Mouse (Mus musculus): Measurements from ENCODE around the gene Arl6. TPM values are rescaled to one million over a fixed set of nuclear protein-coding genes. Genes with fewer than 3 reads are reported as not detected.

Gene Arl6
- 6.8 and 8.1 TPM in 2 replicates for polyA plus RNA-seq (2012; rRNA removed)

- WGBS: under 1% methylated on average over 46 of the region's 46 CpGs
- H3K27me3 ChIP-seq (replicated peaks; ENCODE audit: control insufficient read depth, insufficient read depth, low read length): no peaks in the 10 kb centered on the region
- no peaks in the 10 kb centered on the region for H3K36me3 ChIP-seq (ENCODE audit: control insufficient read depth, insufficient read depth, low read length)
- peak within 1 kb of the TSS; percentile 89 for H3K27ac ChIP-seq (ENCODE audit: insufficient read depth, low read depth, low read length)
- peak within 1 kb of the TSS; percentile 71 for H3K4me3 ChIP-seq (ENCODE audit: insufficient read depth, low read depth, low read length)
- H3K4me1 ChIP-seq (ENCODE audit: control insufficient read depth, insufficient read depth, low read length): no peaks in the 10 kb centered on the region
- DNase-seq: peak; percentile 96
- peak; percentile 45 for TF ChIP-seq POLR2A (IDR thresholded peaks at IDR 0.05; ENCODE audit: low read depth, low read length)
- TF ChIP-seq CTCF (conservative IDR thresholded peaks at IDR 0.05; ENCODE audit: insufficient read depth, insufficient read length, low read depth, low read length): no peak
Observed at GRCm38 (mm10) chr16:59639102-59639691, at the start of gene Arl6. Gene Arl6, minus strand, starts transcription at chr16:59639391.

- no peak for DNase-seq
- Histone ChIP-seq H3K4me3 (ENCODE audit: insufficient read depth, low read depth, low read length) (no peak overlapping the region), H3K36me3 (ENCODE audit: control insufficient read depth, insufficient read depth, low read length) (no peaks in the 10 kb centered on the region), H3K27me3 (replicated peaks; ENCODE audit: control insufficient read depth, insufficient read depth, low read length) (no peaks in the 10 kb centered on the region), H3K4me1 (ENCODE audit: control insufficient read depth, insufficient read depth, low read length) (no peaks in the 10 kb centered on the region), H3K27ac (ENCODE audit: insufficient read depth, low read depth, low read length) (no peak overlapping the region)
- 60% methylated on average over 5 of the region's 5 CpGs for WGBS
- TF ChIP-seq POLR2A (IDR thresholded peaks at IDR 0.05; ENCODE audit: low read depth, low read length): no peak
- no peak for TF ChIP-seq CTCF (conservative IDR thresholded peaks at IDR 0.05; ENCODE audit: insufficient read depth, insufficient read length, low read depth, low read length)
Observed at GRCm38 (mm10) chr16:59685135-59685534, 45.9 kb upstream of the Arl6 start.

- 4% methylated on average over 8 of the region's 8 CpGs for WGBS
- H3K4me3 ChIP-seq (ENCODE audit: insufficient read depth, low read depth, low read length): no peak overlapping the region
- H3K27me3 ChIP-seq (replicated peaks; ENCODE audit: control insufficient read depth, insufficient read depth, low read length): no peaks in the 10 kb centered on the region
- DNase-seq: peak; percentile 63
- H3K27ac ChIP-seq (ENCODE audit: insufficient read depth, low read depth, low read length): no peak overlapping the region
- TF ChIP-seq CTCF (conservative IDR thresholded peaks at IDR 0.05; ENCODE audit: insufficient read depth, insufficient read length, low read depth, low read length) (peak; percentile 88), POLR2A (IDR thresholded peaks at IDR 0.05; ENCODE audit: low read depth, low read length) (no peak)
- H3K36me3 ChIP-seq (ENCODE audit: control insufficient read depth, insufficient read depth, low read length): no peaks in the 10 kb centered on the region
- no peaks in the 10 kb centered on the region for H3K4me1 ChIP-seq (ENCODE audit: control insufficient read depth, insufficient read depth, low read length)
Observed at GRCm38 (mm10) chr16:59683434-59683833, 44.2 kb upstream of the Arl6 start.

- Histone ChIP-seq H3K4me1 (ENCODE audit: control insufficient read depth, insufficient read depth, low read length) (no peaks in the 10 kb centered on the region), H3K36me3 (ENCODE audit: control insufficient read depth, insufficient read depth, low read length) (no peaks in the 10 kb centered on the region), H3K4me3 (ENCODE audit: insufficient read depth, low read depth, low read length) (no peak overlapping the region), H3K27ac (ENCODE audit: insufficient read depth, low read depth, low read length) (no peak overlapping the region), H3K27me3 (replicated peaks; ENCODE audit: control insufficient read depth, insufficient read depth, low read length) (no peaks in the 10 kb centered on the region)
- 80% methylated on average over 8 of the region's 8 CpGs for WGBS
- TF ChIP-seq POLR2A (IDR thresholded peaks at IDR 0.05; ENCODE audit: low read depth, low read length) (no peak), CTCF (conservative IDR thresholded peaks at IDR 0.05; ENCODE audit: insufficient read depth, insufficient read length, low read depth, low read length) (no peak)
- no peak for DNase-seq
Observed at GRCm38 (mm10) chr16:59682216-59682891, 43.2 kb upstream of the Arl6 start.

GRCm38 (mm10) chr16:59666938-59667337, 27.7 kb upstream of the Arl6 start:
- Histone ChIP-seq H3K27me3 (replicated peaks; ENCODE audit: control insufficient read depth, insufficient read depth, low read length) (no peaks in the 10 kb centered on the region), H3K36me3 (ENCODE audit: control insufficient read depth, insufficient read depth, low read length) (no peaks in the 10 kb centered on the region), H3K4me1 (ENCODE audit: control insufficient read depth, insufficient read depth, low read length) (no peaks in the 10 kb centered on the region), H3K4me3 (ENCODE audit: insufficient read depth, low read depth, low read length) (no peak overlapping the region), H3K27ac (ENCODE audit: insufficient read depth, low read depth, low read length) (no peak overlapping the region)
- 90% methylated on average over 2 of the region's 2 CpGs for WGBS
- no peak for TF ChIP-seq POLR2A (IDR thresholded peaks at IDR 0.05; ENCODE audit: low read depth, low read length)
- TF ChIP-seq CTCF (conservative IDR thresholded peaks at IDR 0.05; ENCODE audit: insufficient read depth, insufficient read length, low read depth, low read length): no peak
- no peak for DNase-seq

GRCm38 (mm10) chr16:59643766-59644165, 4.6 kb upstream of the Arl6 start:
- Histone ChIP-seq H3K4me3 (ENCODE audit: insufficient read depth, low read depth, low read length) (no peak overlapping the region), H3K27ac (ENCODE audit: insufficient read depth, low read depth, low read length) (no peak overlapping the region), H3K4me1 (ENCODE audit: control insufficient read depth, insufficient read depth, low read length) (no peaks in the 10 kb centered on the region), H3K36me3 (ENCODE audit: control insufficient read depth, insufficient read depth, low read length) (no peaks in the 10 kb centered on the region), H3K27me3 (replicated peaks; ENCODE audit: control insufficient read depth, insufficient read depth, low read length) (no peaks in the 10 kb centered on the region)
- TF ChIP-seq CTCF (conservative IDR thresholded peaks at IDR 0.05; ENCODE audit: insufficient read depth, insufficient read length, low read depth, low read length) (no peak), POLR2A (IDR thresholded peaks at IDR 0.05; ENCODE audit: low read depth, low read length) (no peak)
- WGBS: 69% methylated on average over 2 of the region's 2 CpGs
- DNase-seq: no peak

GRCm38 (mm10) chr16:59639985-59640384, 794 bp upstream of the Arl6 start:
- DNase-seq: no peak
- no peak for TF ChIP-seq CTCF (conservative IDR thresholded peaks at IDR 0.05; ENCODE audit: insufficient read depth, insufficient read length, low read depth, low read length)
- TF ChIP-seq POLR2A (IDR thresholded peaks at IDR 0.05; ENCODE audit: low read depth, low read length): no peak
- no peaks in the 10 kb centered on the region for H3K27me3 ChIP-seq (replicated peaks; ENCODE audit: control insufficient read depth, insufficient read depth, low read length)
- WGBS: 77% methylated on average over 3 of the region's 3 CpGs
- no peaks in the 10 kb centered on the region for H3K4me1 ChIP-seq (ENCODE audit: control insufficient read depth, insufficient read depth, low read length)
- no peaks in the 10 kb centered on the region for H3K36me3 ChIP-seq (ENCODE audit: control insufficient read depth, insufficient read depth, low read length)
- H3K27ac ChIP-seq (ENCODE audit: insufficient read depth, low read depth, low read length): no peak overlapping the region
- no peak overlapping the region for H3K4me3 ChIP-seq (ENCODE audit: insufficient read depth, low read depth, low read length)
